Mouse (Mus musculus): Measurements from ENCODE around the gene Olfr419.

Gene Olfr419

DNA sequence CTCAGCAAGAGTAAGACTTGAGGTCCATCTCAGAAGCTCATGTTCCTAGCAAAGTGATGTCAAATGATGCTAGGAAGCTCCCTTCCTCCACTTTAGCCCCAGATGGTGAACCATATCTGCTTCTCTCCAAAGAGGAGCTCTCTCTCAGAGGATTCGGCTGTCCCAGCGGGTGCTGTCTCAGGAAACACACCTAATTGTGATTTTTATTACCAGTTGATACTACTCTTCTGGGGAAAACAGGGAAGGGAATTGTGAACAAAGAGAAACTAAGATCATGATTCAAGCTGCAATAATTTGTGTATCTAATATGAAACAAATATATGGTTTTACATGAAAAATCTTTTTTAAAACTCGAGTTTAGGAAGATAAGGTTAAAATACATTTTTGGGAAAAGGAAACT is at the start of gene Olfr419:
TSS of gene Olfr419 (minus strand) at position 101 of the 400 bp plus-strand sequence.
- DNase-seq (ENCODE audit: low spot score), result no peak

DNA sequence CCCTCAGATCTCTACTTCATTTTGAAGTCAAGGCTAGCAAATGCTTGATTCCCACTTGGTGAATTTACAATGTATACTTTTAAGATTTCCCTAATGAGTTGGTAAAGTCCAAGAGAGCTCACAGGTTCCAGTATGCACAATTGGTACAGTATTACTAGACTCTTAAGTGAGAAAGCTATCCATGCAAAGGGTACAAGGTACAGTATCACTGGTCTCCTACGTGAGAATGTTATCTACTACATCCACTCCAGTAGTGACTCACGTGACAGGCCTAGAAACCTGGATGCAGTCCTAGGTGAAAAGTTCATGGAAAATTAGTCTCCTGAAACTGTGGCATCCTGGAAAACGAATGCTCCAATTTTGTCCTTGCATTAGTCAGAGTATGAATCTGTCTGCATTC is 18.8 kb upstream of the Olfr419 start:
- DNase-seq (ENCODE audit: low spot score), result no peak

DNA sequence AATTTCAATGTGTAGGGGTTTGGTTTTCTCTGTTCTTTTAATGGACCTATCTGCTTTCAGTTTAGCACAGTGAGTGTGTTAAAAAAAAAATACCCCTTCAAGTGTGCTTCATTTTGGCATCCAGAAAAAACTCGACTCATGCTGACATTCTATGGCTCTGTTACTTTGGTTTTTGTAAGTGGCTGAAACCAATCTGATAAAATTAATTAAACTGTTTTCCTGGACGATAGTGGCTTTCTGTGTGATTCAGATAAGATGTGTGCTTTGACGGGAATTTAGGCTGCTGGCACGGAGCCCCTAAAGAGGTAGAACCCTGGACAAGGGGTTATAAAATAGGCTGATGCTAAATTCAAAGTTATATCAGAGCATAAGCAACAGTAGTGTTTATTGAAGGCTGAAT is 17.3 kb upstream of the Olfr419 start:
- DNase-seq (ENCODE audit: low spot score), result no peak

DNA sequence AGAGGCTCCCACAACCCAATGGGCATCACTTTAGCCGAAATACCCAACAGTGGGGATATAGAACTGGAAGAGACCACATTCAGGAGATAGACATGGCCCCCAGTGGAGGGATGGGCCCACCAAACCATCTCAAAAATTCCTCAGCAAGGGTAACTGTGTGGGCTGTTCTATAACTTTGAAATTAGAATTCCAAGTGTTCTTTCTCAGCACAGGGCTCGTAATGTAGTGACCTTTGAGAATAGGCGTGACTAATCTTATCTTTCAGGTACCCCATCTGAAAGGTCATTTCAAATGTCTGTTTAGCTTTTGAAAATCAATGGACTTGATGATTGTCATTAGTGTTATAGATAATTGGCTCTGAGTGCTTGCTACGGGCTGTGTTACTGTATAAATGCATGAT is 16.0 kb upstream of the Olfr419 start:
- no peak for DNase-seq (ENCODE audit: low spot score)

DNA sequence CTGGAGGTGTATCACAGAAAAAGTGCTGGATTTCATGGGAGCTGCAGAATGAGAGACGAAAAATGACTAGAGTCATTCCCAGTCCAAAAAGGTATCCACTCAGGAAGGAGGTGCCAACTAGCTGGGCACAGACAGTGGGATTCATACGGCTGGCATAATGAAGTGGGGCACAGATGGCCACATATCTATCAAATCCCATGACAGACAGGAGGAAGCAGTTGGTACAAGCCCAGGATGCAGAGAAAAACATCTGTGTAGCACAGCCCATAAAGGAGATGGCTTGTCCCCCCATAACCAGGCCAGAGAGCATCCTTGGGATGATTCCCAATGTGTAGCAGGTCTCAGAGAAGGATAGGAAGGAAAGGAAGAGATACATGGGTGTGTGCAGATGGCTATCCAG is 1.5 kb downstream of the Olfr419 start:
- DNase-seq (ENCODE audit: low spot score), result no peak

DNA sequence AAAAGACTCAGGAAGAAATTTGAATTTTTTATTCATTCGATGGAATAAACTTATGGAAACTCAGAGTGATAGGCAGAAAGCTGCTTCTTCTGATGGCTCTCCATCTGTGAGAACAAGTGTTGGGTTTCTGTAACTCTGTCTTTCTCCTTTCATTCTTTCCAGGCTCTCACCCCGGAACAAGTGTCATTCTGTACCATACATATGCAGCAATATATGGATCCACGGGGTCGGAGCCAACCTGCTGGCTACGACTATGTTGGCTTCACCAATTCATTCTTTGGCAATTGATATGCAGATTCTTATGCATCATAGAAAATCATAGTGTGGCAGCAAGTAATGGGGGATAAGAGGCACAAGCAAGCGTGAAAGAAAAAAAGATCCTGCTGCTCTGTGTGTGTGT is 4.7 kb downstream of the Olfr419 start:
- DNase-seq (ENCODE audit: low spot score), result no peak

DNA sequence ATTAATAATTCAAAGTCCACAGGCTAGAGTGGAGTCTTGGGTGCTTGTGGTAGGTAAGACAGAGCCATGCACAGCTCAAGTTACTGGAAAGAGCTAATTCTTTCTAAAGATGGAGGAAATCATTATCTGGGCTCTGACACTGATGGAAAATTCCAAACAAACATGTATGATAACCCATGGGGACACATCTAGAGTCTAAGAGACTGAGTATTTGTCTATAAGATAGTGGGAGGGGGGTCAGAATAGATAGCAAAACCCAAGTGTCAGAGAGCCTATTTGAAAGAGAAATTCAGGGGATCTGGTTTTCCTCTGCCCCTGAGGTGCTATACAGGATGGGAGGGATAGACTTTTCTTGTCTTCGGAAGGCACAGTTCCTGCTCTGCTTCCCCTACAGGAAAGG is 5.8 kb downstream of the Olfr419 start:
- DNase-seq (ENCODE audit: low spot score), result no peak

DNA sequence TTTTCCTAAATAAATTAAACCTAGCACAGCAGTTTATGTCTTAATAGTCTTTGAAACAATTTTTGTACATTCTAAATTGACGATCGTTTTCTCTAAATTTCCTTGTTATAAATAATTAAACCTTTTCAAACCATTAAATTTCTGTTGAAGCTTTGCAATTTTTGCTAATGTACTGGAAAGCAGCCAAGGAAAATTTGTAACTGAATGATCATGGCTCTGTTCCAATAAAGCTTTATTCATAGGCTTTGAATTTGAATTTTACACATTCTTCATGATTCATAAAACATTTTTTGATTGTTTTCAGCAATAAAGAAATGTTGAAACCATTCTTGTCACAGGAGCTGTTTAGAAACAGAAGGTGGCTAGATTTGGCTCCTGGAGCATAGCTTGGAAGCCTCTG is 7.2 kb downstream of the Olfr419 start:
- DNase-seq (ENCODE audit: low spot score), result no peak

DNA sequence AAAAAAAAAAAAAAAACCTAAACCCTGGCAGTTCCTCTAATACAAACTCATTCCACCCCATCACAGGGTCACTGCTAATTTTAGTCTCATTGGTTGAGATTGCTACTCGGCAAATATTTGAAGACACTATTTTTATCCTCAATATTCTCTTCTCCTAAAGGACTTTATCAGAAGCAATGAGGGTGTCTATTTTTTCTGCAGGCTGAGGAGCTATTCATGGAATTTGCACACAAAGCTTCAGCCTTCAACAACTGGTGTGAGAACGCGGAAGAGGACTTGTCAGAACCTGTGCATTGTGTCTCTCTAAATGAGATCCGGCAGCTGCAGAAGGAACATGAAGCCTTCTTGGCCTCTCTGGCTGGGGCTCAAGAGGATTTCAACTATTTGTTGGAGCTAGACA is 11.9 kb downstream of the Olfr419 start:
- DNase-seq (ENCODE audit: low spot score), result no peak

DNA sequence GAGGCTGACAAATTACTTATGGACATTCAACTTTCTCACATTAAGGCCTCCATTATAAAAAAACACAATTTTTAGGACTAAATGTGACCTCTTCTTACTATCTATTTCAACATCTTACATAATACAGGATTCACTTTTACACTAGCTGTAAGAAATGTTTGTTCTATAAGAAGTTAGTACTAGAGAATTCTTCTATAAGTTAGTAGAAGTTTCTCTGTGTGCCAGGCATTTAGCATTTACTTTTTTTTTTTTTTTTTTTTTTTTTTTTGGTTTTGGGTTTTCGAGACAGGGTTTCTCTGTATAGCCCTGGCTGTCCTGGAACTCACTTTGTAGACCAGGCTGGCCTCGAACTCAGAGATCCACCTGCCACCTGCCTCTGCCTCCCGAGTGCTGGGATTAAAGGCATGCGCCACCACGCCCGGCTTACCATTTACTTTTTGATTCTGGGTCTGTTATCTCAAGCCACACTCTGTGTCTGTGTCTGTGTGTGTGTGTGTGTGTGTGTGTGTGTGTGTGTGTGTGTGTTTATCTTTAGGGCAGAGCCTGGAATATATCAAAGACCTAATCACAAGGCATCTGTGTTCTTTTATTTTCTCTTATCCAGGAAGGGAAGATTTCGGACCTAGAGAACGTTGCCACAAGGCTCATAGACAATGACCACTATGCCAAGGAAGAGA is 35.2 kb downstream of the Olfr419 start:
- DNase-seq (ENCODE audit: low spot score), result no peak

DNA sequence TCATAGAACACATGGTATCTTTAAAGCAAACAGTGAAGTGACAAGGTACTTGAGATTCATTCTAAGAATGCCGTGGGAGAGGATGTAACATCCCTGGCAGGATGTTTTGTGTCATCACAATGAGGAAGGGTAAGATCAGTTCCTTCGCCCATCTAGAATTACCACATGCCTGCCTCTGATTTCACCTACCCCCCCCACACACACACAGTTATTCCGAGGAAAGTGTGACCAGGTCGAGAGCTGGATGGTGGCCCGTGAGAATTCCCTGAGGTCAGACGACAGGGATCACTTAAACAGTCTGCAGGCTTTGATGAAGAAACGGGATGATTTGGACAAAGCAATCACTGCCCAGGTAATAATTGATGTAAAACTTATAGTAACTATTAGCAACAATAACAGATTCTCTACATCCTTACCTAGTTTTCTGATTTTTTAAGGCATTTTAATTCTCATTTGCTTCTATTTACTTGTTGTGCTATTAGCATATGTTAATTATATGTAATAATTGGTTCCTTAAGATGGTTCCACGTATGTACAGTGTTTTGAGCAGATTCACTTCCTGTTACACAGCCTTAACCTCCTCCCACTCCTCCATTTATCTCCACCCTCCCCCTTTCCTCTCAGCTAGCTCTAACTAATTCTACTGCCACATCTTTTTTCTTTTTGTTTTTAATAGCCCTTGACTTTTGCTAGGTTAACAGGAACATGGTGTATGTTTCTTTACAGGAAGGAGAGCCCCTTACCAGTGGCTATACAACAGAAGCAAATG is 36.4 kb downstream of the Olfr419 start:
- DNase-seq (ENCODE audit: low spot score), result no peak

DNA sequence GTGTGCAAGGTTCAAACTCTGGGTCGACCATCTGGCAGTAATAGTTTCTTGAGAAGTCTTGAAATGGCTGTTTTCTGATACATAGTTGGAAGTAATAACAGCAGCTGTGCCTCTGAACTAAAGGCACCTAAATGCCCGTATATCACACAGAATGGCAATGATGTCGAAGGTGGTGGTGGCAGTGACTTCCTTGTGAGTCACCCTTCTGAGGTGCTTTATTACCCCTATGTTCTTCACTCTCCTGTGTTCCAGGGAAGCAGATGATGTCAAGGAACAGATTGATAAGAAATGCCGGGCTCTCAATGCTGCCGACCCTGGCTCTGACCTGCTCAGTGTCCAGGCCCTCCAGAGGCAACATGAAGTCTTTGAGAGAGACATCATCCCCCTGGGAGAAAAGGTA is 39.6 kb downstream of the Olfr419 start:
- DNase-seq (ENCODE audit: low spot score), result no peak

DNA sequence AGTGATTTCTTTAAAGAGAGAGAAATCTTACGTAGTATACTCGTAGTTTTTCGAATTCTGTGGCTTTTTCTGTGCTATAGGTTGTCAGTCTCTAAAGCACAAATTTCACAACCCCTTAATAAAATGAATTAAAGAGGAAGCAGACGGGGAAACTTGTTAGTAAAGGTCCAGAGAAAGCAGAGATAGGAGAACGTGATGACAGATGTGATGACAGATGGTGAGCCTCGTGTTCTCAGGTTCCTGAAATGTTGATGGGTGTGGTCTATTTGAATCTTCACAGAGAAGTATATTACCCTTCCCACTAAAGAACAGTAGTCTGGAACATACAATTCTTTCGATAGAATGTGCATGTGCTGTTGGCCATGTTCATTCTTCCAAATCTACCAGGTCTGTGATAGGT is 47.2 kb downstream of the Olfr419 start:
- DNase-seq (ENCODE audit: low spot score), result no peak

All from ovary, postnatal 36 days (tissue).